Mouse (Mus musculus) heart, postnatal 0 days (tissue): ENCODE data around the gene Kif18b. TPM values are rescaled to one million over a fixed set of nuclear protein-coding genes. Genes with fewer than 3 reads are reported as not detected.

ENCODE experiments used
- ATAC-seq: fragments of 200-750 bp; cut with Nextera tagmentation; 2 replicates; pipeline ENCODE4 v1.8.0; 2017; ENCODE audit warnings: low read depth, moderate number of reproducible peaks, moderate library complexity; ENCODE audit not compliant: insufficient read depth
- DNase-seq: peaks from one replicate; pipeline ENCODE4 v3.0.0-alpha.2; 2016; ENCODE audit warnings: low spot score
- H3K27ac ChIP-seq: fragments of 300-500 bp; sonication (generic); 2 replicates; pipeline ENCODE4 v1.5.1; 2014; ENCODE audit warnings: low read depth, mild to moderate bottlenecking
- H3K27me3 ChIP-seq: fragments of 300-500 bp; sonication (generic); 2 replicates; pipeline ENCODE4 v1.6.1; 2014; ENCODE audit warnings: low read length, mixed read lengths; ENCODE audit not compliant: control insufficient read depth, insufficient read depth
- H3K36me3 ChIP-seq: fragments of 300-500 bp; sonication (generic); replicated peaks from 2 replicates; pipeline ENCODE4 v1.6.1; 2014; ENCODE audit warnings: low read length, mixed read lengths; ENCODE audit not compliant: control insufficient read depth, insufficient read depth
- H3K4me1 ChIP-seq: fragments of 300-500 bp; sonication (generic); 2 replicates; pipeline ENCODE4 v1.6.1; 2014; ENCODE audit warnings: antibody characterized with exemption; ENCODE audit not compliant: control insufficient read depth, insufficient read depth
- H3K4me2 ChIP-seq: fragments of 300-500 bp; sonication (generic); 2 replicates; pipeline ENCODE4 v1.6.1; 2014; ENCODE audit warnings: low read depth, mild to moderate bottlenecking, low read length, moderate library complexity
- H3K4me3 ChIP-seq: fragments of 300-500 bp; sonication (generic); 2 replicates; pipeline ENCODE4 v1.5.1; 2014; ENCODE audit warnings: low read depth, low read length
- H3K9ac ChIP-seq: fragments of 300-500 bp; sonication (generic); replicated peaks from 2 replicates; pipeline ENCODE4 v1.6.1; 2014; ENCODE audit warnings: low read depth, low read length, mixed read lengths
- H3K9me3 ChIP-seq: fragments of 300-500 bp; sonication (generic); replicated peaks from 2 replicates; pipeline ENCODE4 v1.6.1; 2016; ENCODE audit warnings: low read length; ENCODE audit not compliant: control insufficient read depth
- CTCF ChIP-seq: IDR thresholded peaks from 2 replicates; pipeline ENCODE4 v1.5.1; 2016; ENCODE audit warnings: antibody characterized with exemption, control low read depth, low read depth
- EP300 ChIP-seq: IDR thresholded peaks from 2 replicates; pipeline ENCODE4 v1.6.1; 2016; ENCODE audit warnings: antibody characterized with exemption, low read depth
- WGBS: fragments of 180-500 bp; shearing (Covaris S2); extraction: QIAGEN DNeasy Blood & Tissue Kit; methylation state at CpG from one replicate; pipeline ENCODE4 v1.1.7; 2014; 5-methylcytosine and 5-hydroxymethylcytosine counted together
- polyA plus RNA-seq: library from polyadenylated mRNA; unstranded; fragments of >200 nt; fragmentation: Nextera tagmentation; extraction: Ambion mirVana; gene quantifications from 2 replicates; pipeline ENCODE4 v1.2.1, GENCODE M21; 2015
- total RNA-seq: library from RNA; depleted of rRNA; stranded (reverse); fragments of >200 nt; gene quantifications from 2 replicates; pipeline ENCODE4 v1.2.3, GENCODE M21; 2014; ENCODE audit warnings: low replicate concordance

Gene Kif18b
- total and polyA plus RNA-seq, 2 experiments from 2014 or later: 1.3 to 9.6 TPM

DNA sequence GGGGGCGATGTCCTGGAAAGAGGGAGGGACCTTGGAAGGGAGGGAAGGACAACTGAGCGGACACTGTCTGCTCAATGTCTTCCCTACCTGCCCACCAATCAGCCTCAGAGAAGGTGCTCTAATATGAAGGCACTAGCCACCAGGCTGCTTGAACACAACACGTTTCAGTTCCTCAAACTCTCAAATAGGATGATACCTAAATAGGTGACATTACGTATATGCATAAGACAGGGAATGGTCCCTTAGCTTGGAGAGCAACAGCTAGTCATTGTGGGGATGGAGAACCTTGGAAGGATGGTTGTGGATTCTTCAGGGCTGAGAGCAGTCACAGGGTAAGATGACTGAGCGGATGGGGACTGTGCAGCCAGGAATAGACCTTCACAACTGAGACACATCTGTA is 37.5 kb downstream of the Kif18b start:
- Histone ChIP-seq H3K27me3 (peaks cover 5% of the 10 kb centered on the region; the same call in 1 of the 2 replicates), H3K27ac (no peak overlapping the region), H3K4me1 (peaks cover 9% of the 10 kb centered on the region), H3K9ac (no peak overlapping the region), H3K4me3 (no peak overlapping the region), H3K9me3 (no peaks in the 10 kb centered on the region), H3K4me2 (no peak overlapping the region), H3K36me3 (no peaks in the 10 kb centered on the region)
- DNase-seq (no peak), ATAC-seq (no peak)
- TF ChIP-seq CTCF (no peak), EP300 (no peak)
- 74% methylated on average over 5 of the region's 5 CpGs for WGBS

DNA sequence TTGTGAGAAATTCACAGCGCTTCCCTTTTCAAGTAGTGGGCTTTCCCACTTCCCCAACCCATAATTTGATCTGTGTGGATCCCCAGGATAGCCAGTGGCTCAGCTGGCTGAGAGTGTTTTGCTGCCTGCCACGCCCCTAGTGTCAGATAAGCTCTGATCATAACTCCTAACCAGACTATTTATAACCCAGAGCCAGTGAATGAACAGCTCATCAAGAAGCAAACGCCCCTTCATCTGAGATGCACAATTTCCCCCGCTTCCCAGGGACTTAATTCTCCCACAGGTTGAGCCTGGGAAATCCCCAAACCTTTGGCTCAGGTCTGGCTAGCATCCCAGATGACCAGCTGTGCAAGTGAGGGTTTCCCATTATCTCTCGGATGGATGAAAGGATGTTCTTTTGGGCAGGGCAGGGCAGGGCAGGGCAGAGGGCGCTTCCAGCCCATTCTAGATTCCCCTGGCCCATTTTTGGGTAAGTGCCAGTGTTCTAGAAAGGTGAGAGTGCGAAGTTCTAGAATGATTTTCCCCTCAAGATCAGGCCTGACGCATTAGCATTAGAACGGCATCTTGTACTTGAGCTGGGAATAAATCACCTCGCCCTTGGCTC is 40.2 kb downstream of the Kif18b start, which contains the start of gene Fam187a:
Gene Fam187a, plus strand, starts transcription at position 554 of the 604 bp plus-strand sequence.
- DNase-seq: peak; percentile 16
- no peak within 1 kb of the TSS for H3K27ac ChIP-seq
- H3K36me3 ChIP-seq: no peaks in the 10 kb centered on the region
- H3K9me3 ChIP-seq: no peaks in the 10 kb centered on the region
- no peak within 1 kb of the TSS for H3K4me2 ChIP-seq
- H3K27me3 ChIP-seq: 0 out of 2 replicates have a peak, but pooled peaks cover 4% of the 10 kb centered on the region
- no peak within 1 kb of the TSS for H3K9ac ChIP-seq
- no peak within 1 kb of the TSS for H3K4me3 ChIP-seq
- TF ChIP-seq EP300 (no peak), CTCF (no peak)
- peaks cover 19% of the 10 kb centered on the region for H3K4me1 ChIP-seq
- ATAC-seq: no peak
- 40% methylated on average over 10 of the region's 10 CpGs for WGBS

DNA sequence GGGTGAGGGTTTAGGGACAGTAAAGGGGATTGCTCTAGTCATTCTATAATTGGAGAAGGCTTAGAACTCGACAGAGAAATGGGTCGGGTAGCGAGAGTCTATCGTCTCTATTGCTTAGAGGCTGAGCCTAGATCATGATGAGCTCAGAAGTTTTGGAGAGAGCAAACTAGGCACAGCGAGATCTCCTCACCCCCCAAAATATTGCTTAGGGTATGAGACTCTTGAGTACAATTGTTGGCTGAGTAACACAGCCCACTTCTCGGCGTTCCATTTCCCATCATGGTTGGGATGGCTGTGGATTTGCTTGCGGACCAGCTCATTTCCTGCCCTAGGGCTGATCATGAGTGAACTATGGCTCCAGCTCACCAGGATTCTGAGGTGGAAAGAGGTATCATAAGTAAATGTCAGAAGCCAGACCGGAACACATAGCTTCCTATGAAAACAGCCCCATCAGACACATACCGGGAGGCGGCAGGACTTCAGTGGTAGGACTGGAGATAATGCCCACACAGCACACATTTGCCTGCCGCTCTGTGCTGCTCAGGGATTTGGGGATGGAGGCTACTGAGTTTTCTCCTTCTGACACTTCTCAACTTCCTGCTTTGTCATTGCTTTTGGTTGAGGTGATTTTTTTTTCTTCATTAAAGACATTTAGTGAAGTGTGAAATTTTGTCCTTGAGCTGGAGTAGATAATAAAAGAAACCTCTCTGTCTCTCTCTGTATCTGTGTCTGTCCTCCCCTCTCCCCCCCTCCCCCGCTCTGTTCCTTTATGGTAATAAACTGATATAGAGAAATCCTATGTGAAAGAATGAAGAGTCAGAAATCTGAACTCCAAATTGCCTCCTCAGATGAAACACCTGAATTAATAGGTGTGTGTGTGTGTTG is 43.4 kb downstream of the Kif18b start:
- ATAC-seq (0 out of 2 replicates have a peak, but pooled peaks have one; percentile 25), DNase-seq (no peak)
- 10% methylated on average over 13 of the region's 13 CpGs for WGBS
- Histone ChIP-seq H3K4me1 (peaks cover 19% of the 10 kb centered on the region), H3K4me3 (peak overlapping the region; percentile 69), H3K4me2 (peak overlapping the region; percentile 91), H3K27ac (peak overlapping the region; percentile 85; the same call in 1 of the 2 replicates), H3K9ac (peak overlapping the region; percentile 78; the same call in 1 of the 2 replicates), H3K9me3 (no peaks in the 10 kb centered on the region), H3K36me3 (peaks cover 13% of the 10 kb centered on the region), H3K27me3 (0 out of 2 replicates have a peak, but pooled peaks cover 4% of the 10 kb centered on the region)
- TF ChIP-seq EP300: no peak
- TF ChIP-seq CTCF: no peak

DNA sequence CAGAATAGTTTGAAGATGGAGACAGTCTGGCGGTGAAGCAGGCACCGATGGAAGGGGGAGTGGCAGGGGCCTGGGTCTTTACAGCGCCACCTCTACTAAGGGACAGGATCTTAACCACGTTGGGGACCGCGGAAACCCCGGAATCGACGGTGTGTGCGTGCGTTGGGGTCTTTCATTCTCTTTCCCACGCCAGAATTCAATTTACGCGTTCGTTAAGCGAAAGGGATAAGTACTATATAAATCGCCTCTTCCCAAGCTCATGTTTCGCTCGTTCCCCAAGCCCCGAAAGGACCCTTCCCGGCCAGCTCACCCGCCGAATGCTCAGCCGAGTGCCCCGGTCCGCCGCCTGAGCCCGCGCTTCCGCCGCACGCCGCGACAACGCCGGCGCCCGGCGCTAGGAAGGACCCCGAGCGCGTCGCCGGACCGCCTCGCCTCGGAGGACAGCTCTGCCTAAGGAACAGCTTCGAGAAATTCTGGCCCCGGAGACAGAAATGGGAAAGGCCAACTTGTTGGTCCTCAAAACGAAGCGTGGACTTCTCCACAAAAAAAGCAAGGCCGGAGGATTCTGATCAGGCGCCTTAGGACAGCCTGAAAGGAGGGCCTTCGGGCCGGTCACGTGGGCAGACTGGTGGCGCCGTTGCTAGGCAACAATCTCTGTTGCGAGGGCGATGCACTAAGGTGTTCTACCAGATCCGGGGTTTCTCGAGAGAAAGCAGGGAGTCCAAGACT is 44.2 kb downstream of the Kif18b start, which contains the start of the genes Eftud2 and Ccdc103:
Gene Eftud2, minus strand, starts transcription at position 401 of the 729 bp plus-strand sequence.
Gene Ccdc103, plus strand, starts transcription at position 620 of the 729 bp plus-strand sequence.
- TF ChIP-seq EP300 (peak; percentile 99), CTCF (no peak)
- peak; percentile 84 for ATAC-seq
- Histone ChIP-seq H3K4me2 (peak within 1 kb of the TSS; percentile 91), H3K9me3 (no peaks in the 10 kb centered on the region), H3K36me3 (peaks cover 21% of the 10 kb centered on the region), H3K4me3 (peak within 1 kb of the TSS; percentile 69), H3K27ac (peak within 1 kb of the TSS; percentile 85), H3K27me3 (no peaks in the 10 kb centered on the region), H3K4me1 (peaks cover 19% of the 10 kb centered on the region), H3K9ac (peak within 1 kb of the TSS; percentile 78)
- peak; percentile 85 for DNase-seq
- under 1% methylated on average over 62 of the region's 62 CpGs for WGBS

DNA sequence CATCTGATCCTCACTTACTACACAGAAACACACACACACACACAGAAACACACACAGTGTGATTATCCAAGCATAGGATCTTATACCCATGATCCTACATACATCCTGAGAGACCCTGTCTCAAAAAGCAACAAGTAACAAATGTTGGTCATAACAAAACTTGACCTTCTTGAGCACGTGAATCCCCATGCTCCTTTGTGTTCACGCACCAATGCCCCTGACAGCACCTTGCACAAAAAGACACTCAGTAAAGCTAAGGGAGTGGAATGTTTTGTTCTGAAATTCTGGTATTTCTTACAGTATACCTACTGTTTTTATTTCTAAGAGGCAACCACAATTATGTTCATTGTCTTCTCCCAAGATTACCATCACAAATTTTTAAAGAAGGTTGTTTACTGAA is 45.4 kb downstream of the Kif18b start:
- TF ChIP-seq EP300 (no peak), CTCF (no peak)
- H3K27me3 ChIP-seq: no peaks in the 10 kb centered on the region
- peaks cover 33% of the 10 kb centered on the region for H3K36me3 ChIP-seq
- no peak overlapping the region for H3K4me3 ChIP-seq
- WGBS: 89% methylated on average over 2 of the region's 2 CpGs
- H3K9ac ChIP-seq: no peak overlapping the region
- H3K27ac ChIP-seq: no peak overlapping the region
- no peak for ATAC-seq
- peaks cover 16% of the 10 kb centered on the region for H3K4me1 ChIP-seq
- no peak for DNase-seq
- no peaks in the 10 kb centered on the region for H3K9me3 ChIP-seq
- no peak overlapping the region for H3K4me2 ChIP-seq
